Mouse (Mus musculus): ENCODE data around the gene Spata17.

DNA sequence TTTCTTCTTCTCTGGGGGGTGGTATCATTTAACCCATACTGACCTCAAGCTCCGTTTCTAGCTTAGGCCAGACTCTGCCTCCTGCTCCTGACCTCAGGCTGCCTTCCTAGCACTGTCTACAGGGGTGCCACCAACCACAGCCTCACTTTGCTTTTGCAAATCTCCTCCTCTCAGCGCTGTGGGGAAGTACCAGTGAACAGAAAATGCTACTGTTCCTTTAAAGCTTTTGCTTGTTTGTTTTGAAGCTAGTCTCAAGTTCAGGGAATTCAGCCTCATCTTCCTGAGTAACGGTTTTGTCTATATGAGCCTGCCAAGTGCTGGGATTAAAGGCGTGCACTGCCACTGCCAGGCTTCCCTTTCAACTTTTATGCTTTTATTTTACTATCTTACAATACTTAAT, 5.8 kb downstream of the Spata17 start:
- TF ChIP-seq POLR2A (IDR thresholded peaks at IDR 0.05; ENCODE audit: borderline replicate concordance, insufficient read depth, low read length) (no peak), CTCF (IDR thresholded peaks at IDR 0.05; ENCODE audit: borderline replicate concordance, insufficient read depth, low read depth, low read length) (no peak)

All from cerebellum, adult 2 months (tissue).